Mouse (Mus musculus): ENCODE measurements around the gene Cacna2d2. TPM values are rescaled to one million over a fixed set of nuclear protein-coding genes. Genes with fewer than 3 reads are reported as not detected.
"Not testable (repeated sequence)": the region's sequence is repeated elsewhere in the genome, so short reads cannot be mapped to it uniquely, and the experiment has no call there.

The Cacna2d2 gene
- polyA plus RNA-seq, 1 experiment from 2014 or later: 0.74 TPM

- 6% methylated on average over 18 of the region's 18 CpGs for WGBS
- peaks cover 54% of the 10 kb centered on the region for H3K4me1 ChIP-seq (ENCODE audit: insufficient read depth, low read length)
Observed at GRCm38 (mm10) chr9:107567702-107568319, 168.4 kb downstream of the Cacna2d2 start, which contains the start of gene Hyal2. Hyal2 (plus strand) TSS chr9:107567945.

GRCm38 (mm10) chr9:107568331-107569261, 169.2 kb downstream of the Cacna2d2 start:
- Histone ChIP-seq H3K4me2 (replicated peaks; ENCODE audit: low read depth, low read length) (peak overlapping the region; percentile 58), H3K4me1 (ENCODE audit: insufficient read depth, low read length) (peaks cover 52% of the 10 kb centered on the region), H3K27me3 (ENCODE audit: insufficient read depth, low read length) (no peaks in the 10 kb centered on the region), H3K36me3 (ENCODE audit: insufficient read depth, low read length) (peaks cover 39% of the 10 kb centered on the region), H3K27ac (ENCODE audit: low read length) (peak overlapping the region; percentile 96), H3K4me3 (ENCODE audit: low read length) (peak overlapping the region; percentile 87), H3K9ac (replicated peaks; ENCODE audit: low read length) (peak overlapping the region; percentile 85), H3K9me3 (ENCODE audit: low read length) (no peaks in the 10 kb centered on the region)
- ATAC-seq (ENCODE audit: low FRiP score, low TSS enrichment): peak; percentile 80
- WGBS: under 1% methylated on average over 41 of the region's 41 CpGs

More at GRCm38 (mm10) chr9:107567702-107568319, 168.4 kb downstream of the Cacna2d2 start, which contains the start of gene Hyal2:
- Histone ChIP-seq H3K27me3 (ENCODE audit: insufficient read depth, low read length) (no peaks in the 10 kb centered on the region), H3K9ac (replicated peaks; ENCODE audit: low read length) (peak within 1 kb of the TSS; percentile 85), H3K9me3 (ENCODE audit: low read length) (no peaks in the 10 kb centered on the region), H3K36me3 (ENCODE audit: insufficient read depth, low read length) (peaks cover 32% of the 10 kb centered on the region), H3K4me3 (ENCODE audit: low read length) (peak within 1 kb of the TSS; percentile 87), H3K4me2 (replicated peaks; ENCODE audit: low read depth, low read length) (peak within 1 kb of the TSS; percentile 58), H3K27ac (ENCODE audit: low read length) (peak within 1 kb of the TSS; percentile 96)
- ATAC-seq (ENCODE audit: low FRiP score, low TSS enrichment): no peak

- peak overlapping the region; percentile 96 for H3K27ac ChIP-seq (ENCODE audit: low read length)
- no peak; the same call in none of the 2 replicates for ATAC-seq (ENCODE audit: low FRiP score, low TSS enrichment)
- no peaks in the 10 kb centered on the region for H3K27me3 ChIP-seq (ENCODE audit: insufficient read depth, low read length)
- peak overlapping the region; percentile 87 for H3K4me3 ChIP-seq (ENCODE audit: low read length)
- WGBS: 1% methylated on average over 23 of the region's 23 CpGs
- peaks cover 43% of the 10 kb centered on the region for H3K36me3 ChIP-seq (ENCODE audit: insufficient read depth, low read length)
- H3K4me2 ChIP-seq (replicated peaks; ENCODE audit: low read depth, low read length): peak overlapping the region; percentile 58
- H3K4me1 ChIP-seq (ENCODE audit: insufficient read depth, low read length): peaks cover 45% of the 10 kb centered on the region
- no peaks in the 10 kb centered on the region for H3K9me3 ChIP-seq (ENCODE audit: low read length)
- H3K9ac ChIP-seq (replicated peaks; ENCODE audit: low read length): peak overlapping the region; percentile 85
Observed at GRCm38 (mm10) chr9:107569270-107569669, 169.9 kb downstream of the Cacna2d2 start.

GRCm38 (mm10) chr9:107570016-107570415, 170.6 kb downstream of the Cacna2d2 start:
- no peak for ATAC-seq (ENCODE audit: low FRiP score, low TSS enrichment)
- H3K4me2 ChIP-seq (replicated peaks; ENCODE audit: low read depth, low read length): peak overlapping the region; percentile 58
- peak overlapping the region; percentile 85 for H3K9ac ChIP-seq (replicated peaks; ENCODE audit: low read length)
- WGBS: 34% methylated on average over 13 of the region's 13 CpGs
- H3K4me1 ChIP-seq (ENCODE audit: insufficient read depth, low read length): peaks cover 39% of the 10 kb centered on the region
- peak overlapping the region; percentile 96; the same call in 1 of the 2 replicates for H3K27ac ChIP-seq (ENCODE audit: low read length)
- H3K4me3 ChIP-seq (ENCODE audit: low read length): peak overlapping the region; percentile 87
- H3K9me3 ChIP-seq (ENCODE audit: low read length): no peaks in the 10 kb centered on the region
- H3K27me3 ChIP-seq (ENCODE audit: insufficient read depth, low read length): no peaks in the 10 kb centered on the region
- peaks cover 43% of the 10 kb centered on the region for H3K36me3 ChIP-seq (ENCODE audit: insufficient read depth, low read length)

- Histone ChIP-seq H3K36me3 (ENCODE audit: insufficient read depth, low read length) (peaks cover 42% of the 10 kb centered on the region), H3K4me2 (replicated peaks; ENCODE audit: low read depth, low read length) (peak overlapping the region; percentile 58)
Observed at GRCm38 (mm10) chr9:107570845-107571244, 171.4 kb downstream of the Cacna2d2 start.

GRCm38 (mm10) chr9:107571534-107572326, 172.3 kb downstream of the Cacna2d2 start:
- peaks cover 42% of the 10 kb centered on the region for H3K36me3 ChIP-seq (ENCODE audit: insufficient read depth, low read length)
- H3K9ac ChIP-seq (replicated peaks; ENCODE audit: low read length): no peak overlapping the region
- H3K4me2 ChIP-seq (replicated peaks; ENCODE audit: low read depth, low read length): peak overlapping the region; percentile 58
- H3K9me3 ChIP-seq (ENCODE audit: low read length): no peaks in the 10 kb centered on the region
- H3K4me3 ChIP-seq (ENCODE audit: low read length): 0 out of 2 replicates have a peak overlapping the region, but pooled peaks have one; percentile 2
- no peak for ATAC-seq (ENCODE audit: low FRiP score, low TSS enrichment)
- peaks cover 47% of the 10 kb centered on the region for H3K4me1 ChIP-seq (ENCODE audit: insufficient read depth, low read length)
- no peak overlapping the region for H3K27ac ChIP-seq (ENCODE audit: low read length)
- no peaks in the 10 kb centered on the region for H3K27me3 ChIP-seq (ENCODE audit: insufficient read depth, low read length)
- 90% methylated on average over 22 of the region's 22 CpGs for WGBS

More at GRCm38 (mm10) chr9:107570845-107571244, 171.4 kb downstream of the Cacna2d2 start:
- no peaks in the 10 kb centered on the region for H3K27me3 ChIP-seq (ENCODE audit: insufficient read depth, low read length)
- H3K4me1 ChIP-seq (ENCODE audit: insufficient read depth, low read length): peaks cover 43% of the 10 kb centered on the region
- WGBS: 89% methylated on average over 21 of the region's 21 CpGs
- peak overlapping the region; percentile 87 for H3K4me3 ChIP-seq (ENCODE audit: low read length)
- no peak overlapping the region for H3K27ac ChIP-seq (ENCODE audit: low read length)
- ATAC-seq (ENCODE audit: low FRiP score, low TSS enrichment): no peak
- peak overlapping the region; percentile 85 for H3K9ac ChIP-seq (replicated peaks; ENCODE audit: low read length)
- no peaks in the 10 kb centered on the region for H3K9me3 ChIP-seq (ENCODE audit: low read length)

- ATAC-seq (ENCODE audit: low FRiP score, low TSS enrichment): no peak
- H3K9me3 ChIP-seq (ENCODE audit: low read length): no peaks in the 10 kb centered on the region
- H3K4me2 ChIP-seq (replicated peaks; ENCODE audit: low read depth, low read length): no peak overlapping the region
- WGBS: 96% methylated on average over 2 of the region's 2 CpGs
- H3K36me3 ChIP-seq (ENCODE audit: insufficient read depth, low read length): peaks cover 42% of the 10 kb centered on the region
- no peaks in the 10 kb centered on the region for H3K27me3 ChIP-seq (ENCODE audit: insufficient read depth, low read length)
- no peak overlapping the region for H3K27ac ChIP-seq (ENCODE audit: low read length)
- H3K4me1 ChIP-seq (ENCODE audit: insufficient read depth, low read length): peaks cover 47% of the 10 kb centered on the region
- no peak overlapping the region for H3K4me3 ChIP-seq (ENCODE audit: low read length)
- H3K9ac ChIP-seq (replicated peaks; ENCODE audit: low read length): no peak overlapping the region
Observed at GRCm38 (mm10) chr9:107572327-107572662, 172.9 kb downstream of the Cacna2d2 start.

- 92% methylated on average over 6 of the region's 6 CpGs for WGBS
- not testable (repeated sequence) for H3K9ac ChIP-seq (replicated peaks; ENCODE audit: low read length); H3K27ac ChIP-seq (ENCODE audit: low read length); H3K9me3 ChIP-seq (ENCODE audit: low read length); H3K4me3 ChIP-seq (ENCODE audit: low read length); H3K27me3 ChIP-seq (ENCODE audit: insufficient read depth, low read length); ATAC-seq (ENCODE audit: low FRiP score, low TSS enrichment); H3K4me2 ChIP-seq (replicated peaks; ENCODE audit: low read depth, low read length)
- peaks cover 42% of the 10 kb centered on the region for H3K36me3 ChIP-seq (ENCODE audit: insufficient read depth, low read length)
- peaks cover 44% of the 10 kb centered on the region for H3K4me1 ChIP-seq (ENCODE audit: insufficient read depth, low read length)
Observed at GRCm38 (mm10) chr9:107573774-107574173, 174.4 kb downstream of the Cacna2d2 start.

GRCm38 (mm10) chr9:107575579-107576356, 176.4 kb downstream of the Cacna2d2 start:
- ATAC-seq (ENCODE audit: low FRiP score, low TSS enrichment): no peak
- Histone ChIP-seq H3K27ac (ENCODE audit: low read length) (peak overlapping the region; percentile 57), H3K4me2 (replicated peaks; ENCODE audit: low read depth, low read length) (no peak overlapping the region), H3K36me3 (ENCODE audit: insufficient read depth, low read length) (peaks cover 37% of the 10 kb centered on the region), H3K4me3 (ENCODE audit: low read length) (no peak overlapping the region), H3K9ac (replicated peaks; ENCODE audit: low read length) (no peak overlapping the region), H3K27me3 (ENCODE audit: insufficient read depth, low read length) (no peaks in the 10 kb centered on the region), H3K9me3 (ENCODE audit: low read length) (no peaks in the 10 kb centered on the region), H3K4me1 (ENCODE audit: insufficient read depth, low read length) (peaks cover 44% of the 10 kb centered on the region)
- WGBS: 81% methylated on average over 14 of the region's 14 CpGs

Data from kidney, embryonic 16.5 days (tissue).